In the genomic region with DNA sequence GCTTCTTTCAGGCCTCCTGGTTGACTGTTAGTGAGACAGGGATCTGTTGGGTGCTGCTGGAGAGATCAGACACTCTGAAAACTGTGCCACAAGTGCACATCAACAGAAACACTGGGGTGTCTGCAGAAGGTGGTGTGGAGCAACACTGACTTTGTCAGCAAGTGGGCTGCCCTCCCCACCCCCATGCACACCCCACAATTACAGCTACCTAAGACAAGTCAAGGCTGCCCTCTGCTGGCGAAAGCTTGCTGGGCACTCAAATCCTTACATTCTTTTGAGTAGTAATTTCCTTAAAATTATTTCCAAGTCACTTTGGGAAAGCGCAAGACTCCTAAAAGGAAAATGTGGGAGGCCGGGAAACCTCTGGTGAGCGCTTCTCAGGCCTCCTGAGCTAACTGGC, we compare ENCODE assay signal across 1 mouse cellular context.
TF ChIP-seq lines count a peak whose summit lies in the region.

No protein-coding gene starts in this region.

TF ChIP-seq in CH12.LX, 34 proteins besides CTCF, POLR2A, EP300 and RAD21 (continued from another document):
- peak; percentile 78 for TF ChIP-seq ZC3H11A (IDR thresholded peaks at IDR 0.05; ENCODE audit: low read depth, low read length)
- peak; percentile 54; the same call in 1 of the 2 replicates for TF ChIP-seq NELFE (IDR thresholded peaks at IDR 0.05; ENCODE audit: low read depth, low read length)
